Mouse (Mus musculus): ENCODE measurements around the gene Speg. TPM values are rescaled to one million over a fixed set of nuclear protein-coding genes. Genes with fewer than 3 reads are reported as not detected.
A peak's percentile ranks its signal among the peaks of the same experiment; 100 is the strongest.

The Speg gene
- polyA plus RNA-seq, 1 experiment from 2014 or later: 77.9 TPM

GRCm38 (mm10) chr1:75412196-75412595 lies 37.1 kb downstream of the Speg start:
- no peaks in the 10 kb centered on the region for H3K9me3 ChIP-seq
- H3K4me1 ChIP-seq: peaks cover 43% of the 10 kb centered on the region
- 80% methylated on average over 3 of the region's 3 CpGs for WGBS
- H3K4me3 ChIP-seq: no peak overlapping the region
- H3K27me3 ChIP-seq (ENCODE audit: insufficient read depth, poor library complexity, severe bottlenecking): no peaks in the 10 kb centered on the region
- H3K36me3 ChIP-seq: peaks cover 91% of the 10 kb centered on the region
- no peak overlapping the region for H3K27ac ChIP-seq
- no peak for DNase-seq (ENCODE audit: low spot score)

GRCm38 (mm10) chr1:75413749-75414148 lies 38.7 kb downstream of the Speg start:
- no peak overlapping the region for H3K4me3 ChIP-seq
- no peaks in the 10 kb centered on the region for H3K9me3 ChIP-seq
- no peaks in the 10 kb centered on the region for H3K27me3 ChIP-seq (ENCODE audit: insufficient read depth, poor library complexity, severe bottlenecking)
- 51% methylated on average over 3 of the region's 3 CpGs for WGBS
- peak overlapping the region; percentile 70 for H3K27ac ChIP-seq
- peaks cover 30% of the 10 kb centered on the region for H3K4me1 ChIP-seq
- H3K36me3 ChIP-seq: peaks cover 91% of the 10 kb centered on the region
- DNase-seq (ENCODE audit: low spot score): no peak

- Histone ChIP-seq H3K4me3 (peak overlapping the region; percentile 50), H3K4me1 (peaks cover 48% of the 10 kb centered on the region), H3K36me3 (peaks cover 81% of the 10 kb centered on the region), H3K9me3 (no peaks in the 10 kb centered on the region), H3K27me3 (ENCODE audit: insufficient read depth, poor library complexity, severe bottlenecking) (peaks cover 49% of the 10 kb centered on the region), H3K27ac (peak overlapping the region; percentile 80)
- DNase-seq (ENCODE audit: low spot score): no peak
- WGBS: 8% methylated on average over 20 of the region's 20 CpGs
These were observed 46.7 kb downstream of the Speg start for GRCm38 (mm10) chr1:75421794-75422193.

GRCm38 (mm10) chr1:75422216-75422822 lies 47.2 kb downstream of the Speg start:
- no peaks in the 10 kb centered on the region for H3K9me3 ChIP-seq
- peaks cover 53% of the 10 kb centered on the region for H3K4me1 ChIP-seq
- no peak for DNase-seq (ENCODE audit: low spot score)
- peaks cover 49% of the 10 kb centered on the region for H3K27me3 ChIP-seq (ENCODE audit: insufficient read depth, poor library complexity, severe bottlenecking)
- peaks cover 82% of the 10 kb centered on the region for H3K36me3 ChIP-seq
- WGBS: 7% methylated on average over 29 of the region's 32 CpGs
- H3K27ac ChIP-seq: peak overlapping the region; percentile 80
- peak overlapping the region; percentile 50 for H3K4me3 ChIP-seq

- 3% methylated on average over 71 of the region's 71 CpGs for WGBS
- Histone ChIP-seq H3K36me3 (peaks cover 82% of the 10 kb centered on the region), H3K4me3 (peak overlapping the region; percentile 50), H3K4me1 (peaks cover 55% of the 10 kb centered on the region), H3K27ac (peak overlapping the region; percentile 80), H3K27me3 (ENCODE audit: insufficient read depth, poor library complexity, severe bottlenecking) (peaks cover 49% of the 10 kb centered on the region), H3K9me3 (no peaks in the 10 kb centered on the region)
- no peak for DNase-seq (ENCODE audit: low spot score)
These were observed 47.9 kb downstream of the Speg start for GRCm38 (mm10) chr1:75422823-75423471.

- Histone ChIP-seq H3K27me3 (ENCODE audit: insufficient read depth, poor library complexity, severe bottlenecking) (peaks cover 49% of the 10 kb centered on the region), H3K4me3 (no peak overlapping the region), H3K27ac (no peak overlapping the region), H3K36me3 (peaks cover 82% of the 10 kb centered on the region), H3K9me3 (no peaks in the 10 kb centered on the region), H3K4me1 (peaks cover 55% of the 10 kb centered on the region)
- no peak for DNase-seq (ENCODE audit: low spot score)
- WGBS: 72% methylated on average over 11 of the region's 11 CpGs
These were observed 48.8 kb downstream of the Speg start for GRCm38 (mm10) chr1:75423780-75424390.

- Histone ChIP-seq H3K9me3 (no peaks in the 10 kb centered on the region), H3K36me3 (peaks cover 85% of the 10 kb centered on the region), H3K27ac (0 out of 2 replicates have a peak overlapping the region, but pooled peaks have one; percentile 52), H3K4me1 (peaks cover 64% of the 10 kb centered on the region), H3K27me3 (ENCODE audit: insufficient read depth, poor library complexity, severe bottlenecking) (peaks cover 41% of the 10 kb centered on the region), H3K4me3 (no peak overlapping the region)
- no peak for DNase-seq (ENCODE audit: low spot score)
- 24% methylated on average over 10 of the region's 10 CpGs for WGBS
These were observed 50.8 kb downstream of the Speg start for GRCm38 (mm10) chr1:75425796-75426471.

GRCm38 (mm10) chr1:75435475-75436328 lies 60.6 kb downstream of the Speg start, which contains the start of gene Gmppa:
Gene Gmppa (plus strand): TSS chr1:75435930.
- Histone ChIP-seq H3K27ac (peak within 1 kb of the TSS; percentile 86), H3K4me3 (peak within 1 kb of the TSS; percentile 63), H3K4me1 (peaks cover 48% of the 10 kb centered on the region), H3K36me3 (peaks cover 29% of the 10 kb centered on the region), H3K9me3 (no peaks in the 10 kb centered on the region), H3K27me3 (ENCODE audit: insufficient read depth, poor library complexity, severe bottlenecking) (no peaks in the 10 kb centered on the region)
- DNase-seq (ENCODE audit: low spot score): peak; percentile 96
- WGBS: 6% methylated on average over 28 of the region's 28 CpGs

GRCm38 (mm10) chr1:75438782-75439181 lies 63.7 kb downstream of the Speg start:
- Histone ChIP-seq H3K4me1 (peaks cover 43% of the 10 kb centered on the region), H3K27ac (no peak overlapping the region)

GRCm38 (mm10) chr1:75440661-75441060 lies 65.6 kb downstream of the Speg start:
- no peak overlapping the region for H3K27ac ChIP-seq
- H3K4me1 ChIP-seq: peaks cover 58% of the 10 kb centered on the region
- peaks cover 29% of the 10 kb centered on the region for H3K36me3 ChIP-seq
- no peak for DNase-seq (ENCODE audit: low spot score)
- H3K27me3 ChIP-seq (ENCODE audit: insufficient read depth, poor library complexity, severe bottlenecking): peaks cover 20% of the 10 kb centered on the region
- no peak overlapping the region for H3K4me3 ChIP-seq
- 97% methylated on average over 7 of the region's 7 CpGs for WGBS
- no peaks in the 10 kb centered on the region for H3K9me3 ChIP-seq

More at GRCm38 (mm10) chr1:75438782-75439181, 63.7 kb downstream of the Speg start:
- no peak for DNase-seq (ENCODE audit: low spot score)
- H3K27me3 ChIP-seq (ENCODE audit: insufficient read depth, poor library complexity, severe bottlenecking): peaks cover 10% of the 10 kb centered on the region; the same call in 1 of the 2 replicates
- H3K9me3 ChIP-seq: no peaks in the 10 kb centered on the region
- WGBS: 76% methylated on average over 8 of the region's 9 CpGs
- peaks cover 29% of the 10 kb centered on the region for H3K36me3 ChIP-seq
- H3K4me3 ChIP-seq: no peak overlapping the region

- Histone ChIP-seq H3K36me3 (peaks cover 29% of the 10 kb centered on the region), H3K27ac (no peak overlapping the region), H3K4me1 (peaks cover 62% of the 10 kb centered on the region), H3K9me3 (no peaks in the 10 kb centered on the region), H3K27me3 (ENCODE audit: insufficient read depth, poor library complexity, severe bottlenecking) (peaks cover 24% of the 10 kb centered on the region), H3K4me3 (no peak overlapping the region)
- no peak for DNase-seq (ENCODE audit: low spot score)
- 85% methylated on average over 15 of the region's 15 CpGs for WGBS
These were observed 66.4 kb downstream of the Speg start for GRCm38 (mm10) chr1:75441471-75441996.

- no peak for DNase-seq (ENCODE audit: low spot score)
- Histone ChIP-seq H3K9me3 (no peaks in the 10 kb centered on the region), H3K4me1 (peaks cover 62% of the 10 kb centered on the region), H3K27me3 (ENCODE audit: insufficient read depth, poor library complexity, severe bottlenecking) (peaks cover 30% of the 10 kb centered on the region), H3K36me3 (peaks cover 29% of the 10 kb centered on the region), H3K4me3 (no peak overlapping the region), H3K27ac (no peak overlapping the region; the same call in 1 of the 2 replicates)
- WGBS: 80% methylated on average over 9 of the region's 9 CpGs
These were observed 67.1 kb downstream of the Speg start for GRCm38 (mm10) chr1:75442171-75442570.

Data from heart, embryonic 10.5 days (tissue).